Mouse (Mus musculus): ENCODE data around the gene Zfp710. TPM values are rescaled to one million over a fixed set of nuclear protein-coding genes. Genes with fewer than 3 reads are reported as not detected.

Zfp710 gene
- polyA plus RNA-seq, 1 experiment: 5.3 TPM

GRCm38 (mm10) chr7:80013884-80014550 is 10.6 kb upstream of the Zfp710 start:
- H3K27me3 ChIP-seq (ENCODE audit: control insufficient read depth, insufficient read depth, insufficient read length): no peaks in the 10 kb centered on the region
- TF ChIP-seq FOSL1 (IDR thresholded peaks at IDR 0.05; ENCODE audit: insufficient read depth, low read length, poor library complexity, severe bottlenecking) (no peak), CTCF (IDR thresholded peaks at IDR 0.05; ENCODE audit: control insufficient read depth, insufficient read depth, insufficient read length) (no peak), CEBPB (IDR thresholded peaks at IDR 0.05; ENCODE audit: low read depth) (no peak), MYOG (IDR thresholded peaks at IDR 0.05; ENCODE audit: control insufficient read depth, extremely low read depth, insufficient read length) (no peak), MYOD1 (IDR thresholded peaks at IDR 0.05; ENCODE audit: control insufficient read depth, insufficient read length, low read depth) (no peak), USF1 (IDR thresholded peaks at IDR 0.05; ENCODE audit: low read depth) (no peak), MAX (IDR thresholded peaks at IDR 0.05) (no peak)
- H3K4me3 ChIP-seq (ENCODE audit: insufficient read depth, poor library complexity, severe bottlenecking): no peak overlapping the region
- H3K79me2 ChIP-seq (ENCODE audit: control insufficient read depth, insufficient read depth): no peaks in the 10 kb centered on the region
- H3K79me3 ChIP-seq (ENCODE audit: low read depth): no peaks in the 10 kb centered on the region
- H3K36me3 ChIP-seq (ENCODE audit: control insufficient read depth, insufficient read depth): no peaks in the 10 kb centered on the region
- H3ac ChIP-seq (ENCODE audit: control insufficient read depth, insufficient read length, low read depth): no peak overlapping the region

GRCm38 (mm10) chr7:80014826-80015755 is 9.5 kb upstream of the Zfp710 start:
- H3K4me3 ChIP-seq (ENCODE audit: insufficient read depth, poor library complexity, severe bottlenecking): no peak overlapping the region
- no peaks in the 10 kb centered on the region for H3K36me3 ChIP-seq (ENCODE audit: control insufficient read depth, insufficient read depth)
- H3K79me2 ChIP-seq (ENCODE audit: control insufficient read depth, insufficient read depth): no peaks in the 10 kb centered on the region
- no peak overlapping the region for H3ac ChIP-seq (ENCODE audit: control insufficient read depth, insufficient read length, low read depth)
- no peak for TF ChIP-seq FOSL1 (IDR thresholded peaks at IDR 0.05; ENCODE audit: insufficient read depth, low read length, poor library complexity, severe bottlenecking)
- TF ChIP-seq MYOD1 (IDR thresholded peaks at IDR 0.05; ENCODE audit: control insufficient read depth, insufficient read length, low read depth): no peak
- TF ChIP-seq CEBPB (IDR thresholded peaks at IDR 0.05; ENCODE audit: low read depth): no peak
- TF ChIP-seq CTCF (IDR thresholded peaks at IDR 0.05; ENCODE audit: control insufficient read depth, insufficient read depth, insufficient read length): no peak
- H3K79me3 ChIP-seq (ENCODE audit: low read depth): no peaks in the 10 kb centered on the region
- no peaks in the 10 kb centered on the region for H3K27me3 ChIP-seq (ENCODE audit: control insufficient read depth, insufficient read depth, insufficient read length)

GRCm38 (mm10) chr7:80018506-80019452 is 5.8 kb upstream of the Zfp710 start:
- no peak overlapping the region for H3ac ChIP-seq (ENCODE audit: control insufficient read depth, insufficient read length, low read depth)
- H3K27me3 ChIP-seq (ENCODE audit: control insufficient read depth, insufficient read depth, insufficient read length): no peaks in the 10 kb centered on the region
- H3K79me2 ChIP-seq (ENCODE audit: control insufficient read depth, insufficient read depth): no peaks in the 10 kb centered on the region
- H3K4me3 ChIP-seq (ENCODE audit: insufficient read depth, poor library complexity, severe bottlenecking): no peak overlapping the region
- H3K79me3 ChIP-seq (ENCODE audit: low read depth): no peaks in the 10 kb centered on the region
- H3K36me3 ChIP-seq (ENCODE audit: control insufficient read depth, insufficient read depth): no peaks in the 10 kb centered on the region
- TF ChIP-seq FOSL1 (IDR thresholded peaks at IDR 0.05; ENCODE audit: insufficient read depth, low read length, poor library complexity, severe bottlenecking) (no peak), CTCF (IDR thresholded peaks at IDR 0.05; ENCODE audit: control insufficient read depth, insufficient read depth, insufficient read length) (no peak), MYOD1 (IDR thresholded peaks at IDR 0.05; ENCODE audit: control insufficient read depth, insufficient read length, low read depth) (no peak), CEBPB (IDR thresholded peaks at IDR 0.05; ENCODE audit: low read depth) (no peak), MYOG (IDR thresholded peaks at IDR 0.05; ENCODE audit: control insufficient read depth, extremely low read depth, insufficient read length) (no peak), USF1 (IDR thresholded peaks at IDR 0.05; ENCODE audit: low read depth) (no peak), MAX (IDR thresholded peaks at IDR 0.05) (no peak)

- H3K27me3 ChIP-seq (ENCODE audit: control insufficient read depth, insufficient read depth, insufficient read length): no peaks in the 10 kb centered on the region
- no peak for TF ChIP-seq FOSL1 (IDR thresholded peaks at IDR 0.05; ENCODE audit: insufficient read depth, low read length, poor library complexity, severe bottlenecking)
- TF ChIP-seq MYOG (IDR thresholded peaks at IDR 0.05; ENCODE audit: control insufficient read depth, extremely low read depth, insufficient read length): no peak
- no peak for TF ChIP-seq MAX (IDR thresholded peaks at IDR 0.05)
- TF ChIP-seq USF1 (IDR thresholded peaks at IDR 0.05; ENCODE audit: low read depth): no peak
- no peak for TF ChIP-seq CEBPB (IDR thresholded peaks at IDR 0.05; ENCODE audit: low read depth)
- no peak for TF ChIP-seq MYOD1 (IDR thresholded peaks at IDR 0.05; ENCODE audit: control insufficient read depth, insufficient read length, low read depth)
- TF ChIP-seq CTCF (IDR thresholded peaks at IDR 0.05; ENCODE audit: control insufficient read depth, insufficient read depth, insufficient read length): no peak
- H3K79me3 ChIP-seq (ENCODE audit: low read depth): peaks cover 7% of the 10 kb centered on the region
- H3K4me3 ChIP-seq (ENCODE audit: insufficient read depth, poor library complexity, severe bottlenecking): no peak overlapping the region
- H3ac ChIP-seq (ENCODE audit: control insufficient read depth, insufficient read length, low read depth): no peak overlapping the region
- H3K36me3 ChIP-seq (ENCODE audit: control insufficient read depth, insufficient read depth): no peaks in the 10 kb centered on the region
- H3K79me2 ChIP-seq (ENCODE audit: control insufficient read depth, insufficient read depth): peaks cover 19% of the 10 kb centered on the region
Measured at GRCm38 (mm10) chr7:80023621-80024435, 786 bp upstream of the Zfp710 start.
